Mouse (Mus musculus) kidney, embryonic 14.5 days (tissue): ENCODE results near the gene Arf4. TPM values are rescaled to one million over a fixed set of nuclear protein-coding genes. Genes with fewer than 3 reads are reported as not detected.
"Not testable (repeated sequence)": the region's sequence is repeated elsewhere in the genome, so short reads cannot be mapped to it uniquely, and the experiment has no call there.

Experiments
- ATAC-seq: fragments of 200-750 bp; cut with Nextera tagmentation; 2 replicates; pipeline ENCODE4 v1.8.0; 2017; ENCODE audit warnings: moderate number of reproducible peaks, mild to moderate bottlenecking, moderate TSS enrichment, moderate library complexity; ENCODE audit not compliant: low FRiP score, low TSS enrichment
- H3K27ac ChIP-seq: fragments of 300-500 bp; sonication (generic); 2 replicates; pipeline ENCODE4 v1.5.1; 2014; ENCODE audit warnings: low read depth, mild to moderate bottlenecking, low read length, moderate library complexity, mixed read lengths
- H3K27me3 ChIP-seq: fragments of 300-500 bp; sonication (generic); 2 replicates; pipeline ENCODE4 v1.6.1; 2014; ENCODE audit warnings: mild to moderate bottlenecking, low read length; ENCODE audit not compliant: control insufficient read depth, insufficient read depth
- H3K36me3 ChIP-seq: fragments of 300-500 bp; sonication (generic); 2 replicates; pipeline ENCODE4 v1.6.1; 2014; ENCODE audit warnings: low read length, mixed read lengths; ENCODE audit not compliant: control insufficient read depth, insufficient read depth
- H3K4me1 ChIP-seq: fragments of 300-500 bp; sonication (generic); 2 replicates; pipeline ENCODE4 v1.6.1; 2014; ENCODE audit warnings: low read length, mixed read lengths; ENCODE audit not compliant: control insufficient read depth, insufficient read depth
- H3K4me2 ChIP-seq: fragments of 300-500 bp; sonication (generic); replicated peaks from 2 replicates; pipeline ENCODE4 v1.6.1; 2014; ENCODE audit warnings: low read depth, mild to moderate bottlenecking, low read length
- H3K4me3 ChIP-seq: fragments of 300-500 bp; sonication (generic); 2 replicates; pipeline ENCODE4 v1.5.1; 2014; ENCODE audit warnings: mild to moderate bottlenecking, low read length
- H3K9ac ChIP-seq: fragments of 300-500 bp; sonication (generic); 2 replicates; pipeline ENCODE4 v1.6.1; 2014; ENCODE audit warnings: low read depth, mild to moderate bottlenecking, low read length, moderate library complexity
- H3K9me3 ChIP-seq: fragments of 300-500 bp; sonication (generic); 2 replicates; pipeline ENCODE4 v1.6.1; 2016; ENCODE audit warnings: low read length; ENCODE audit not compliant: control insufficient read depth
- WGBS: fragments of 180-500 bp; shearing (Covaris S2); extraction: QIAGEN DNeasy Blood & Tissue Kit; methylation state at CpG from one replicate; pipeline ENCODE4 v1.1.7; 2014; 5-methylcytosine and 5-hydroxymethylcytosine counted together
- polyA plus RNA-seq: library from polyadenylated mRNA; unstranded; fragments of >200 nt; fragmentation: Nextera tagmentation; extraction: Ambion mirVana; gene quantifications from 2 replicates; pipeline ENCODE4 v1.2.1, GENCODE M21; 2014

Gene Arf4
- polyA plus RNA-seq, 1 experiment from 2014 or later: 626 TPM

DNA sequence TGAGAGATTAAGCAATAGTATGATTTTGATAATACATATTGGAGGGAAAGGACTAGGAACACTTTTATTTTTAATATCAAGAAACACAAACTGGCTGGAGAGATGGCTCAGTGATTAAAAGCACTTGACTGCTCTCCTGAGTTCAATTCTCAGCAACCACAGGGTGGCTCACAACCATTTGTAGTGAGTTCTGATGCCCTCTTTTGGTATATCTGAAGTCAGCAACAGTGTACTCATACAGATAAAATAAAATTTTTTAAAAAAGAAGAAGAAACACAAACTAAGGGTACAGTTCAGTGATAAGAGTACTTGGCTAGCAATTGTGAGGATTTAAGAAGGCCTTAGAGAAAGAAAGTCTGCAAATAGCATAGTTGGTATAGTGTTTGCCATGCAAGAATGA lies 33.1 kb downstream of the Arf4 start:
- no peak overlapping the region for H3K9ac ChIP-seq
- no peak overlapping the region for H3K4me3 ChIP-seq
- H3K4me2 ChIP-seq: no peak overlapping the region
- ATAC-seq: no peak
- no peaks in the 10 kb centered on the region; the same call in 1 of the 2 replicates for H3K27me3 ChIP-seq
- H3K36me3 ChIP-seq: peaks cover 5% of the 10 kb centered on the region
- H3K27ac ChIP-seq: no peak overlapping the region
- H3K4me1 ChIP-seq: peaks cover 9% of the 10 kb centered on the region
- no peaks in the 10 kb centered on the region for H3K9me3 ChIP-seq

DNA sequence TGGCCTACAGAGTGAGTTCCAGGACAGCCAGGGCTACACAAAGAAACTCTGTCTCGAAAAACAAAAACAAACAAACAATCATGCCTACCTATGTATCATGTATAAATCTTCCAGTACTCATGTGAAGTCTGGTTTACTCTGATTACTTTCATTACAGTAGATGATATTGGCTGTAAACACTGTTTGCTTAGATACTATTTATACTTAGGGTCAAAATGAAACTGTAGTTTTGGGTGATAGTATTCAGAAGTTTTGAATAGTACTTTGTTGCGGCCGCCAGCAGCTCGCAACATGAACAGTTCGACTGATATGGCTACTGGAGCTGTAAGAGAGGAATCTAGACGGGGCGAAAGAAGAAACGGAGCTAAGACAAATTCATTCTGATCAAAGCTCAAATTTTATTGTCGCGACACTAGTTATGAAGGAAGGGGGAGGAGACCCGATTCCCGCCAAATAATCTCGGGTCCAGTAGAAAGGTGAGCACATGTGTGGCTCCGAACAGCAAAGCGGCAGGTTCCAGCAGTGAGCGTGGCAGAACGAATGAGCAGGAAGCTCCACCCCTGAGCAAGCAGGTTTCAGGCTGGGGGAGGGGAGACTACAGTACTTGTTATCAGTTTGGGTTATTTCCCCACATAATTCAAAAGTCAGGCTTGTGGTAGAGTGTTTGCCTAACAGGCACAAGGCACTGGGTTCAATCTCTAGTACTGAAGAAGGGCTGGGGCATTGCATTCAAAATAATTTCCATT lies 34.2 kb downstream of the Arf4 start:
- H3K9me3 ChIP-seq, H3K4me3 ChIP-seq, ATAC-seq, H3K27ac ChIP-seq, H3K4me2 ChIP-seq, H3K36me3 ChIP-seq, H3K9ac ChIP-seq, H3K27me3 ChIP-seq, H3K4me1 ChIP-seq: not testable (repeated sequence)
- WGBS: 76% methylated on average over 17 of the region's 17 CpGs

DNA sequence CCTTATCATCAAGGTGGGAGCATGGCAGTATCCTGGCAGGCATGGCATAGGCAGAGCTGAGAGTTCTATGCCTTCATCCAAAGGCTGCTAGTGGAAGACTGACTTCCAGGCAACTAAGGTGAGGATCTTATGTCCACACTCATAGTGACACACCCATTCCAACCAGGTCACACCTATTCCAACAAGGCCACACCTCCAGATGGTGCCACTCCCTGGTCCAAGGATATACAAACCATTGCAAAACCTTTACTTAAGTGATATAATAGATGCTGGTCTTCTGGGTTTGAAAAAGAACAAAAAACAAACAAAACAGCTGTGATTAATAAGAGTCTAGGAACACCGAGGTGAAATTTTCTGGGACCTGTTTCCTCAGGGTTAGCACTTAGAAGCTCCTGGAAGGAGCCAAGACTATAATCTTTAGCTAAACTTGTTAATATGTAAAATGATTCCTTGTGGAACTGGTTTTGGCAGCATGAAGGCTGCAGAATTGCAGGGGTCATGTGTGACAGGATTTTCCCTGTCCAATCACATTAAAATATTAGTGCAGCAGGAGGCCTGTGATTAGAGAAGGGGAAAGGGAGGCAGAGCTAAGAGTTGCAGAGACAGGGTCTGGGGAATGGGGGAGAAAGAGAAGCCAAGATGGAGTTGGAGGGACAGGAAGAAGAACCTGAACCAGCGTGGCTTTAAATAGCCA lies 36.7 kb downstream of the Arf4 start:
- H3K4me1 ChIP-seq, ATAC-seq, H3K27me3 ChIP-seq, H3K27ac ChIP-seq, H3K36me3 ChIP-seq, H3K9me3 ChIP-seq, H3K4me2 ChIP-seq, H3K4me3 ChIP-seq, H3K9ac ChIP-seq: not testable (repeated sequence)
- WGBS: 73% methylated on average over 2 of the region's 2 CpGs

DNA sequence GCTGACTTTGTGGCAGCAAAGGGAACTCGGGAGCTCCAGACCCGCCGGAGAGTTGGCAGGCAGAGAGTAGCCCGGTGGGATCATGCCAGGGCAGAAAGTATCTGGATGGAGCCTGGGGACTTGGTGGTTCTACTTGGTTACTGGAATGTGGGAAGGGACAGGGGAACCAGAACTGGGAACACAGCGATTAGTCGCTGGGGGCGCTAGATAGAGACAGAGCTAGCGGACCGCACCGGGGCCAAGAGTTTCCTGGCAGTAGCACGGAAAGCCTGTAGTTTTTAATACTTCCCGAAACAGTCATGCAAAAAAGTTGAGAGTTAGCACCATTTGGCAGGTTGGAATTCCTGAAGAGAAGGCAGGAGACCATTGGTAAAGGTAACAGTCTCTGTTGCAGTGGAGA lies 37.5 kb downstream of the Arf4 start:
- Histone ChIP-seq H3K4me2 (0 out of 2 replicates have a peak overlapping the region, but pooled peaks have one; percentile 0), H3K27me3 (no peaks in the 10 kb centered on the region; the same call in 1 of the 2 replicates), H3K36me3 (no peaks in the 10 kb centered on the region), H3K9me3 (no peaks in the 10 kb centered on the region), H3K4me3 (no peak overlapping the region), H3K9ac (no peak overlapping the region), H3K27ac (no peak overlapping the region), H3K4me1 (no peaks in the 10 kb centered on the region)
- WGBS: 25% methylated on average over 12 of the region's 12 CpGs
- ATAC-seq: no peak; the same call in 1 of the 2 replicates

DNA sequence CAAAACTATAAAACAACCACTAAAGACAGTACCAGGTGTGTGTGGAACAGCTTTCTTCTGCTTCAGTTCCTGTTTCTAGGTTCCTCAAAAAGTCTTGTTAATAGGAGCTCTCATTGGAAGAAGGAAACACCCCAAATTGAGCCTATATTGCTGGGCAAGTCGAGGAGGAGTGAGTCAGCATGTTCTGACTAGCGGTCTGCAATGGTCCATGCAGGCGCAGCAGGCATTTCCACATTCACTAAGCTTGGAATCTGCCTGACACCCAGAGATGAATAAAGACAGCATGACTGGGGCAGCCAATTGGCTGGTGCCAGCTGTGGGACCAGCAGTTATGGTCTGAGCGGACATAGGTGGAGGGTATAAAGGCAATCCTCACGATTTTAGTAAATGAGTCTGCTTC lies 37.9 kb downstream of the Arf4 start:
- H3K4me2 ChIP-seq: 0 out of 2 replicates have a peak overlapping the region, but pooled peaks have one; percentile 0
- 84% methylated on average over 5 of the region's 5 CpGs for WGBS

DNA sequence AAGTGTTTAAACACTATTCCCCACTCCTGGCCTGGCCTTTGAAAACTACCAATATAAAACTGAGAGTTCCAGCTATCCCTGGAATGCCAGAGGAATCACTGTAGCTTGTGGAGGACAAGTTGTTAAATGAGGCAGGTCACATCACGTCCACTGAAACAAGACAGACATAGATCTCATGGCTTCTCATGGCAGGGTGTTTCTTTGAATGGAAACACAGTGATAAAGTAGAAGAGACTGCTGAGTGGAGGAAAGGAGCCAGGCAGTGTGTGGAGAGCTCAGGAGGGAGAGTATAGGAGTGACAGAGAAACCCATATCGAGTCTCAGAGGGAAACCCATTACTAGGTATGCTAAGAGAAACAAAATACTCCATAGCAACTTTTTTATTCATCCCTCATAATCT lies 52.9 kb downstream of the Arf4 start:
- Histone ChIP-seq H3K36me3 (no peaks in the 10 kb centered on the region), H3K9me3 (no peaks in the 10 kb centered on the region), H3K9ac (no peak overlapping the region), H3K4me1 (no peaks in the 10 kb centered on the region), H3K27me3 (no peaks in the 10 kb centered on the region), H3K4me3 (no peak overlapping the region), H3K27ac (no peak overlapping the region), H3K4me2 (no peak overlapping the region)
- 51% methylated on average over 2 of the region's 2 CpGs for WGBS
- ATAC-seq: no peak

More for the DNA sequence above, 37.9 kb downstream of the Arf4 start:
- no peak overlapping the region for H3K4me3 ChIP-seq
- no peak for ATAC-seq
- H3K36me3 ChIP-seq: no peaks in the 10 kb centered on the region
- no peaks in the 10 kb centered on the region; the same call in 1 of the 2 replicates for H3K27me3 ChIP-seq
- H3K9me3 ChIP-seq: no peaks in the 10 kb centered on the region
- H3K9ac ChIP-seq: no peak overlapping the region
- no peak overlapping the region for H3K27ac ChIP-seq
- no peaks in the 10 kb centered on the region for H3K4me1 ChIP-seq

DNA sequence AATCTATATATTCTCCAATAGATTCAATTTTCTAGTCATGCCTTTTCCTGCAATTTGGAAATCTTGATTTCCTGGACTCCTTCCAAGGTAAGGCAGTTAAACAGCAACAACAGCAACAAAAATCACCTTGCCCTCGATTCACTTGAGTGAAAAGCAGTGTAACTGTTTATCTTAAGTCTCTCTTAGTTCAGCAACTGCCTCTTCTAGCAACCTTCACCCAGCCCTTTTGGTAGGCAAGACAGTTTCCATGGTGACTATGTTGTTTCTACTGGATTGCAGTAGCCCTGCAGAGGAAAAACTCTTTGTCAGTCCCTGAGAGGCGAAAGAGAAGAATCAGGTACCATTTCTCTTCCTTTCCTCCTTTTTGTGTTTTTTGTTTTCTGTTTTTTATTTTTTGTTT lies 53.5 kb downstream of the Arf4 start:
- no peak overlapping the region for H3K4me2 ChIP-seq
- no peaks in the 10 kb centered on the region for H3K27me3 ChIP-seq
- H3K9ac ChIP-seq: no peak overlapping the region
- WGBS: 54% methylated on average over 2 of the region's 2 CpGs
- H3K36me3 ChIP-seq: no peaks in the 10 kb centered on the region
- no peaks in the 10 kb centered on the region for H3K9me3 ChIP-seq
- no peak for ATAC-seq
- no peak overlapping the region for H3K27ac ChIP-seq
- no peak overlapping the region for H3K4me3 ChIP-seq
- no peaks in the 10 kb centered on the region for H3K4me1 ChIP-seq

DNA sequence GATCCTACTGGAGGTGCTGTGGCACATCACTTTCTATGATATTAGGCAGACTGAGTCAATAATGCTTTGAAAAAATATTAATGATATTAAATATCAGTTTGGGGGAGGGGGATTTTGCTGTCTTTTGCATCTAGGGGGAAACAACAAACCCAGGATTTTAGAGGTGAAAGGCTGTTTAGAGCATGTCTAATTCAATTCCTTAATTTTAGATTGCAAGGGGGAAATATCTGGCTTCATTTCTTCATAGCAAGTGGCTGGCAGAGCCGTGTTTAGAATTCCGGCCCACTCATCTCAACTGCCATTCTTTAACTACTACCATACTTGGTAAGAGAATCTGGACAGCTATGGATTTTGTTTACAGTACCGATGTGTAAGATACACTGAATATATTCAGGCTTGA lies 55.1 kb downstream of the Arf4 start, which contains the start of gene Dnah12:
Dnah12 (plus strand) TSS at position 301 of the 400 bp plus-strand sequence.
- ATAC-seq: no peak
- 84% methylated on average over 3 of the region's 3 CpGs for WGBS
- Histone ChIP-seq H3K4me2 (no peak within 1 kb of the TSS), H3K27ac (no peak within 1 kb of the TSS), H3K27me3 (no peaks in the 10 kb centered on the region), H3K9ac (no peak within 1 kb of the TSS), H3K36me3 (no peaks in the 10 kb centered on the region), H3K9me3 (no peaks in the 10 kb centered on the region), H3K4me3 (no peak within 1 kb of the TSS), H3K4me1 (no peaks in the 10 kb centered on the region)

DNA sequence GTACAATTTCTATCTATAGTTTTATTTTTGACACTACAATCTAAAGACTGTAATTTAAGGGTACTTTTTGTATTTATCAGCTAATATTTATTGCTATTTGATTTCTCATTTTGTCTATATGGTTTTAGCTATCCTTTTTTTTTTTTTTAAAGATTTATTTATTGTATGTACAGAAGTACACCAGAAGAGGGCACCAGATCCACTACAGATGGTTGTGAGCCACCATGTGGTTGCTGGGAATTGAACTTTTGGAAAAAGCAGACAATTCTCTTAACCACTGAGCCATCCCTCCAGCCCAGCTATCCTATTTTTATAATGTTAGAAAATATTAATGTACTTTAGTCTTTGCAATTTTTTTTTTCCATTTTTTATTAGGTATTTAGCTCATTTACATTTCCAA lies 60.0 kb downstream of the Arf4 start:
- ATAC-seq: no peak
- no peaks in the 10 kb centered on the region for H3K36me3 ChIP-seq
- H3K9me3 ChIP-seq: no peaks in the 10 kb centered on the region

More for the DNA sequence above, 60.0 kb downstream of the Arf4 start:
- H3K27ac ChIP-seq: no peak overlapping the region
- H3K9ac ChIP-seq: no peak overlapping the region
- H3K4me3 ChIP-seq: no peak overlapping the region
- H3K4me1 ChIP-seq: no peaks in the 10 kb centered on the region
- H3K27me3 ChIP-seq: no peaks in the 10 kb centered on the region
- no peak overlapping the region for H3K4me2 ChIP-seq
